Mouse (Mus musculus): ENCODE data around the gene Tecpr1. TPM values are rescaled to one million over a fixed set of nuclear protein-coding genes. Genes with fewer than 3 reads are reported as not detected.
A peak's percentile ranks its signal among the peaks of the same experiment; 100 is the strongest.

Tecpr1 gene
- total RNA-seq, 2 experiments from 2014 or later: 27.1 to 27.3 TPM

GRCm38 (mm10) chr5:144251876-144252577 is 28.6 kb upstream of the Tecpr1 start:
- peak in 1 of 2 experiments; percentile 66 for DNase-seq

- no peak for DNase-seq
Measured at GRCm38 (mm10) chr5:144249871-144250270, 26.5 kb upstream of the Tecpr1 start.

- DNase-seq: peak; percentile 71 to 82
Measured at GRCm38 (mm10) chr5:144247906-144248585, 24.6 kb upstream of the Tecpr1 start.

- DNase-seq: no peak
Measured at GRCm38 (mm10) chr5:144247307-144247706, 23.9 kb upstream of the Tecpr1 start.

- DNase-seq: no peak
Measured at GRCm38 (mm10) chr5:144246669-144247068, 23.3 kb upstream of the Tecpr1 start.

GRCm38 (mm10) chr5:144245592-144245991 is 22.2 kb upstream of the Tecpr1 start:
- DNase-seq: no peak

- DNase-seq: no peak
Measured at GRCm38 (mm10) chr5:144243901-144244487, 20.6 kb upstream of the Tecpr1 start, which contains the start of gene Bri3. Bri3 (plus strand) TSS chr5:144244437.

GRCm38 (mm10) chr5:144238969-144239368 is 15.6 kb upstream of the Tecpr1 start:
- no peak for DNase-seq

GRCm38 (mm10) chr5:144234714-144235113 is 11.3 kb upstream of the Tecpr1 start:
- DNase-seq: no peak

- no peak for DNase-seq
Measured at GRCm38 (mm10) chr5:144234222-144234621, 10.8 kb upstream of the Tecpr1 start.

- no peak for DNase-seq
Measured at GRCm38 (mm10) chr5:144232531-144232930, 9.1 kb upstream of the Tecpr1 start.

- peak in 1 of 2 experiments; percentile 38 for DNase-seq
Measured at GRCm38 (mm10) chr5:144231410-144231809, 8.0 kb upstream of the Tecpr1 start.

- no peak for DNase-seq
Measured at GRCm38 (mm10) chr5:144230216-144230615, 6.8 kb upstream of the Tecpr1 start.

- DNase-seq: no peak
Measured at GRCm38 (mm10) chr5:144226220-144226619, 2.8 kb upstream of the Tecpr1 start.

- DNase-seq: no peak
Measured at GRCm38 (mm10) chr5:144223899-144224816, 743 bp upstream of the Tecpr1 start.

- DNase-seq: peak; percentile 60 to 84
Measured at GRCm38 (mm10) chr5:144222811-144223502, 458 bp downstream of the Tecpr1 start.

GRCm38 (mm10) chr5:144221305-144221704 is 2.1 kb downstream of the Tecpr1 start:
- peak; percentile 20 to 71 for DNase-seq

GRCm38 (mm10) chr5:144219936-144220335 is 3.5 kb downstream of the Tecpr1 start:
- no peak for DNase-seq

- peak; percentile 23 to 43 for DNase-seq
Measured at GRCm38 (mm10) chr5:144219306-144219705, 4.1 kb downstream of the Tecpr1 start.

GRCm38 (mm10) chr5:144218061-144218460 is 5.4 kb downstream of the Tecpr1 start:
- DNase-seq: no peak

GRCm38 (mm10) chr5:144215992-144216391 is 7.4 kb downstream of the Tecpr1 start:
- no peak for DNase-seq

Data from heart, adult 18-20 months (tissue).